Mouse (Mus musculus): ENCODE data around the gene Dab1. TPM values are rescaled to one million over a fixed set of nuclear protein-coding genes. Genes with fewer than 3 reads are reported as not detected.

Dab1 gene
- polyA plus RNA-seq, 1 experiment from 2014 or later: 41.6 TPM

DNA sequence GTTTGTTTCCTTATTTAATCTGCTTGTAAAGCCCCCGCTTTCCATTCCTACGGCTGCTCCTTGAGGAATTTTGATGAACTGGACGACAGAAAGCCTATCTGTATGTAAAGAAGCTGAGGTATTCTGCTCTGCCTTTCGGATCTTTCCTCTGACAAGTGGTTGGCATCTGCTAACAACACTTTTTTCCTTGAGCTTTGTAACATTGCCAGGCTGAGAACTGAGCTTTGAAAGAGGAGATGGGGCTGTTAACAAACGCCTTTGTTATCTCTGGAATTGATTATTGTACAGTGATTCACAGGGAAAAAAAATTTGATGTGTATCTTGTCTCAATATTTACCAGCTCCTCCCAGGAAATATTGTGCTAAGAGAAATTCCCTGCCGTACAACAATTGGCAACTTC, 712.7 kb downstream of the Dab1 start:
- Histone ChIP-seq H3K4me3 (replicated peaks) (no peak overlapping the region), H3K9ac (no peak overlapping the region), H3K27ac (no peak overlapping the region), H3K9me3 (no peaks in the 10 kb centered on the region), H3K36me3 (no peaks in the 10 kb centered on the region), H3K27me3 (replicated peaks) (no peaks in the 10 kb centered on the region), H3K4me2 (replicated peaks) (no peak overlapping the region), H3K4me1 (replicated peaks) (no peaks in the 10 kb centered on the region)
- ATAC-seq: no peak
- 46% methylated on average over 6 of the region's 6 CpGs for WGBS

DNA sequence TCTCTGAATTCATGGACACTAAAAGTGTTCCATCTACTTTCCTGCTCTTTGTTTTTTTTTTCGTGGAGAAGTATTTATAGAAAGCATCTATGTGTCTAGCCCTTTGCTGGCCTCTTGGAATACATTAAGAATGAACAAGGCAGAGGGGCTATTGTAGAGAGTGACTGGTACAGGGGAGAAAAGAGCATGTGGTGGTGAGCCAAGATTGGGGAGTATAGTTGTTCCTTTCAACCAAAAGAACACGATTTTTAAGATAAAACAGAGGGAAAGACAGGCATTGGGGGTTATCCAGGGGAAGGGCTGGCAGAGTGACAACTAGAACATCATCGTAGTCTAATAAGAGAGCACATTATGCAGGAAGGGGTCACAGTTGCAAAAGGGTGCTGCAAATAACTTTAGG, 713.2 kb downstream of the Dab1 start:
- Histone ChIP-seq H3K27me3 (replicated peaks) (no peaks in the 10 kb centered on the region), H3K36me3 (no peaks in the 10 kb centered on the region), H3K4me3 (replicated peaks) (no peak overlapping the region), H3K4me2 (replicated peaks) (no peak overlapping the region), H3K9me3 (no peaks in the 10 kb centered on the region), H3K9ac (no peak overlapping the region), H3K27ac (no peak overlapping the region), H3K4me1 (replicated peaks) (no peaks in the 10 kb centered on the region)
- WGBS: 61% methylated on average over 3 of the region's 3 CpGs
- no peak for ATAC-seq

DNA sequence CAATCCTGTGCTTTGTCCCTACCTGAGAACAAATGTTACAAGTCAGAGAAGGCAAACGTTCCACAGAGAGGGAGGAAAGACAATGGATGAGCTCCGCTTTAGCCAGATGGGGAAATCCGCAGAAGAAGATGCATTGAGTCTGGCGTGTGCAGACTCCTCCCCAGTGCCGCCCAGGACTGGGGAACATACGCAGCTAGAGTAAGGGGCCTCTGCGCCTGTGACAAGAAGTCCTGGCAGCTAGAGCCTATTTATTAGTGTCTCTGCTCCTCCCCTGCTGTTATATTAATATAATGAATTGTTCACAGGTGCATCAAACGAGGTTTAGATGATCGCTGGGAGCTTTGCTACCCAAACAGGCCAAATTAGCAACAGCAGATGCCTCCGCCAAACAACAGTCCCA, 718.1 kb downstream of the Dab1 start:
- Histone ChIP-seq H3K4me2 (replicated peaks) (no peak overlapping the region), H3K4me1 (replicated peaks) (no peaks in the 10 kb centered on the region), H3K9me3 (no peaks in the 10 kb centered on the region), H3K4me3 (replicated peaks) (no peak overlapping the region), H3K27me3 (replicated peaks) (no peaks in the 10 kb centered on the region), H3K36me3 (no peaks in the 10 kb centered on the region), H3K27ac (no peak overlapping the region), H3K9ac (no peak overlapping the region)
- WGBS: 77% methylated on average over 10 of the region's 10 CpGs
- ATAC-seq: no peak

DNA sequence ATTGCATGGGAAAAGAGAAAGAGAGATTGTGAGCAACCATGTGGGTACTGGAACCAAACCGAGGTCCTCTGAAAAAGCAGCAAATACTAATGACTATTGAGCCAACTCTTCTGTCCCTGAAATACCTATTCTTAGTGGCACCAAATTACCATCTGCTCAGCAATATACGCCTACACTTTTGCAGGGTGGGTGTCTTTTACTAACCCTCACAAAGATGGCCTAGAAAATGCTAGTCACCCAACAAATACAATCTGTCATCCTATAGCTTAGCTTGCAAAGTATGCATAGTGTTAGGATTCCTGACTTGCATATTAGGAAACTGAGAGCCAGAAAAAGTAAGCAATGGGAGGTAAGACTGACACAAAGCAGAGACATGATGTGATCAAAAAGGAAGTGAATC, 719.2 kb downstream of the Dab1 start:
- Histone ChIP-seq H3K9ac (no peak overlapping the region), H3K4me2 (replicated peaks) (no peak overlapping the region), H3K27ac (no peak overlapping the region), H3K27me3 (replicated peaks) (no peaks in the 10 kb centered on the region), H3K36me3 (no peaks in the 10 kb centered on the region), H3K4me3 (replicated peaks) (no peak overlapping the region), H3K4me1 (replicated peaks) (no peaks in the 10 kb centered on the region), H3K9me3 (no peaks in the 10 kb centered on the region)
- ATAC-seq: no peak
- 92% methylated on average over 2 of the region's 2 CpGs for WGBS

DNA sequence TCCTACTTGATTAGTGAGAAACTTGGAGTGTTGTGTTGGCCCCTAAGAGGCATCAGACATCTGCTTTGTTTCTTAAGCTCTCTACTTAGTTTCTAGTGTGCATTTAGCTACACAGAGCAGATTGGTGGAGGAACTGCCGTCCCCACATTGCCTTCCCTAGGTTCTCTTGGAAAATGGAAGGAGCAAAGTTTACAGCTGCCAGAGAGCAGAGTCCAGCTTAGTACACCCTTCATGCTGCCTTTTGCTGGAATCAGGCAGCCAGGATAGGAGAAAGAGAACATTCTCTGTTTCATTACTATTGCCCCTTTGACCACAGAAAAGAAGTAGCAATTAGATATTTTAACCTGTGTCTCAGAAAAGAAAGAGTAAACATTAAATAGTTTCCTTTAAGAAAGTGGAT, 742.2 kb downstream of the Dab1 start:
- no peaks in the 10 kb centered on the region for H3K36me3 ChIP-seq
- H3K27ac ChIP-seq: no peak overlapping the region
- 43% methylated on average over 1 of the region's 1 CpGs for WGBS
- ATAC-seq: peak; percentile 77
- no peaks in the 10 kb centered on the region for H3K27me3 ChIP-seq (replicated peaks)
- H3K4me3 ChIP-seq (replicated peaks): no peak overlapping the region
- no peaks in the 10 kb centered on the region for H3K9me3 ChIP-seq
- H3K4me2 ChIP-seq (replicated peaks): no peak overlapping the region
- no peak overlapping the region for H3K9ac ChIP-seq
- no peaks in the 10 kb centered on the region for H3K4me1 ChIP-seq (replicated peaks)

DNA sequence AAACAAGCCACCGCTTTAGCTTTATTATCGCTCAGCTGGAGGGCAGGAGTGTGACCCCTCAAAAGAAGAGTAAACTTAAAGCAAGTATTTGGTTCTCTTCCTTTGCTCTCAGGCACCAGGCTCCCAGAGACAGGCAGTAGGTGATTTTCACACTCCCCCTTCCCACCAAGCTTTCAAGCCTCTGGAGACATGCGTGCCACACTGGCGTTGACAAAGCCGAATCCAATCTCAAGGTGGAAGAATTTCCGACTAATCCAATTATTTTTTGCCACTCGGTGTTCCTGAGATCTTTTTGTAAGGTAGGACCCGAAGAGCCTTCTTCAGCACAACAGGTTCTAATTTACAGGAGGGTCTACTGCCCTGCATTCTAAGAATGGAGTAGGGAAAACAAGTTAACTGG, 747.3 kb downstream of the Dab1 start:
- H3K4me2 ChIP-seq (replicated peaks): peak overlapping the region; percentile 92
- no peaks in the 10 kb centered on the region for H3K36me3 ChIP-seq
- ATAC-seq: no peak
- H3K27me3 ChIP-seq (replicated peaks): no peaks in the 10 kb centered on the region; the same call in 1 of the 2 replicates
- no peak overlapping the region for H3K27ac ChIP-seq
- H3K9ac ChIP-seq: peak overlapping the region; percentile 59; the same call in 1 of the 2 replicates
- WGBS: 23% methylated on average over 8 of the region's 8 CpGs
- peak overlapping the region; percentile 73 for H3K4me3 ChIP-seq (replicated peaks)
- no peaks in the 10 kb centered on the region for H3K9me3 ChIP-seq
- 0 out of 2 replicates have a peak, but pooled peaks cover 5% of the 10 kb centered on the region for H3K4me1 ChIP-seq (replicated peaks)

DNA sequence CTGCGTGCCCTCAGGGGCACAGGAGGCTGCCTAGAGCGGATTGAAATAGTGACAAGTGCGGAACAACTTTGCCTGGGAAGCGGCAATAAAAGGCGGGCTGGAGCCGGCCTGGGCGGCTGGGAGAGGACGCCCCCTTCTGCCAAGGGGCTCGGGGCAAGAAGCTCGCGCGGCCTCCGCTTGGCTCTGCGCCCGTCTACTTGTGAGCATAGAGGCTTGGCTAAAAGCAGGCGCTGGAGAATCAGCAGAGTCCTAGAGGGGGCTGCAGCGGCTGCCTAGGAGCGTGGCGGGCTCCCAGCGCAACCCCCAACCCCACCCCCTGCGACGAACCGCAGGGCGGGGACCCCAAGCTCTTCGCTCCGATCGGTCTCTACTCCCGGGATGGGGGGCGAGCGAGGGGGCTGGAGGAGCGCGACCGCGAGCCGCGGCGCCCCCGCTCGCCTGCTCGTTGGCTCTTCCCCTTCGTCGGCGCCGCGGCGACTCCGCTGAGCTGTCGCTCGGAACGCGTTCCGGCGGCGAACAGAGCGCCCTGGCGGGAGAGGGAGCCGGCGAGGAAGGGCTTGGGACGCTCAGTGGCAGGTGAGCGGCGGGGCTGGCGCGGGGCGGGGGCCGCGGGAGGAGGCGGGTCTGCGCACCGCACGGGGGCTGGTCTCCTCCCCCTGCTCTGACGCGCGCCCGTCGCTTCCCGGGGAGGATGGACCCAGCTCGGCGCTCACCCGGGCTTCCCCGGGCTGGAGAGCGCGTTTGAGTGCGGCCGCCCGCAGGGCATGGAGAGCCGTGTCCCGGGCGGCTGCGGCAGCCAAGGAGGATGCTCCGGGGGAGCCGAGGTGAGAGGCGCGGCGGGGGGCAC, 748.0 kb downstream of the Dab1 start:
- under 1% methylated on average over 89 of the region's 94 CpGs for WGBS
- H3K27me3 ChIP-seq (replicated peaks): no peaks in the 10 kb centered on the region; the same call in 1 of the 2 replicates

DNA sequence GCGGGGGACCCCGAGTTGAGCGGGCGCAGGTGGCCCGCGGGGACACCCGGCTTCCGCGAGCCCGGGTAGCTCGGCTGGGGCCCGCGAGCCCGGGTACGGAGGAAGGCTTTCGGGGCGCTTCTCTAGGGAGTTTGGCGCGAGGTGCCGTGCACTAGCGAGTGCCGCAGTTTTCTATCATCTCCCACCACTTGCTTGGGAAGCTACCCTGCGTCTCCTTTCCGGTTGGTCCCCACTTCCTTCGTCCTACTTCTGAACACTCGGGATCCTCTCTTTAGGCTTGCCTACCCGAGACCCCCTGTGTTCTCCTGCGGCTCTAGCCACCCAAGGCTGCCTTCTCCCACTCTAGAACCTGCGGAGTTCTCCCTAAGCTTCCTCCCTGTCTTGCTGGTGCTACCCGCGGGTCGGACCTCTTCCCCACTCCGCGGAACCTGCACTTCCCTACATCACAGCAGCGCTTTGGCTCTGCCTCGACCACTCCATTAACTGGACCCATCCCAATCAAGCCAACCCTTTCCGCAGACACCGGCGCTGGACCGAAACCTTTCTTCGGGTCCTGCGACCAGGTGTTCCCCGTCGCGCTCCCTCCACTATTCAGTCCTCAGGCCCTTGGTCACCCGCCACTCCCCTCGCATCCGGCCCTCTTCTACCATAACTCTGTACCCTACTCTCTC, 748.7 kb downstream of the Dab1 start:
- Histone ChIP-seq H3K36me3 (no peaks in the 10 kb centered on the region), H3K9ac (peak overlapping the region; percentile 59), H3K27ac (peak overlapping the region; percentile 51; the same call in 1 of the 2 replicates), H3K4me1 (replicated peaks) (0 out of 2 replicates have a peak, but pooled peaks cover 5% of the 10 kb centered on the region), H3K4me2 (replicated peaks) (peak overlapping the region; percentile 92), H3K4me3 (replicated peaks) (peak overlapping the region; percentile 73), H3K9me3 (no peaks in the 10 kb centered on the region), H3K27me3 (replicated peaks) (no peaks in the 10 kb centered on the region; the same call in 1 of the 2 replicates)
- ATAC-seq: peak; percentile 82
- under 1% methylated on average over 48 of the region's 48 CpGs for WGBS

More for the DNA sequence above, 748.0 kb downstream of the Dab1 start:
- Histone ChIP-seq H3K9me3 (no peaks in the 10 kb centered on the region), H3K4me3 (replicated peaks) (peak overlapping the region; percentile 73), H3K27ac (peak overlapping the region; percentile 51), H3K9ac (peak overlapping the region; percentile 59), H3K4me2 (replicated peaks) (peak overlapping the region; percentile 92), H3K36me3 (no peaks in the 10 kb centered on the region), H3K4me1 (replicated peaks) (0 out of 2 replicates have a peak, but pooled peaks cover 5% of the 10 kb centered on the region)
- peak; percentile 95 for ATAC-seq

DNA sequence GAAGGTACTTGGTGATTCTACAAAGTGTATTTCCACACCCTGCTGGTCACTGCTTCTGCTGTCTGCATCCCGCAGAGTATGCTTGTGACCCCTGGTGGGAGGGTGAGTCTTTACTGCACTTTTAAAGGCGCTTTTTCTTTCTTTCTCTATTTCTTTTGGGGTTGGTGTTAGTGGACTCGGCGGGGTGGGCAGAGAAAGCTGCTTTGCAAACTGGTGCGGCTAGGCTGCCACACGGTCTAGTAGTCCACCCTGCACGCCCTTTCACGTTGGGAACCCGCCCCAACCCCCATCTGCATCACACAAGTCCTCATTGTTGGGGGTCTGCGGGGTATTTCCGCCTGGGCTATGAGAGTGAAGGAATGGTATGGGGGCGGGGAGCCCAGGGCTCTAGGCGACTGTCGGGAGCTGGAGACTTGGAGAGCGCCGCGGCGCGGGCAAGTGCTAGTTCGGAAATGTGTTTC, 749.4 kb downstream of the Dab1 start:
- Histone ChIP-seq H3K9me3 (no peaks in the 10 kb centered on the region), H3K36me3 (no peaks in the 10 kb centered on the region), H3K27ac (no peak overlapping the region), H3K27me3 (replicated peaks) (no peaks in the 10 kb centered on the region; the same call in 1 of the 2 replicates), H3K4me2 (replicated peaks) (peak overlapping the region; percentile 92), H3K4me1 (replicated peaks) (0 out of 2 replicates have a peak, but pooled peaks cover 5% of the 10 kb centered on the region), H3K4me3 (replicated peaks) (peak overlapping the region; percentile 73), H3K9ac (peak overlapping the region; percentile 59; the same call in 1 of the 2 replicates)
- WGBS: 2% methylated on average over 20 of the region's 20 CpGs
- peak; percentile 23; the same call in 1 of the 2 replicates for ATAC-seq

DNA sequence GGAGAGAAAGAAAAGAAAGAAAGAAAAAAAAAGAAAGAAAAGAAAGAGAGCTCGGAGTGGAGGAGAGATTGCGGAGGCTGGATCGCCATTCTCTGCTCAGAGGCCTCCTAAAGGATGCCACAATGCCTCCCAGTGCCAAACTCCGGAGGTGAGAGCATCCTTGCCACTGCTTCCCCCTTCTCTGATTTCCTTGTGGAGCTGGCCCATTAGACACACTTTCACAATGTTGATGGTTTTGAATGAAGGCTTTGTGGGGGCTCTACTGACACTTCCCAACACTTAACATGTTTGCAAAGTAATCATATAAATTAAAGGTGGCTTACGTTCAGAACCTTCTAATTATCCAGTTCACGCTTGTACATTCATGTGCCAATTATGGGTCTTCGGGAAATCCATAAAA, 749.9 kb downstream of the Dab1 start:
- Histone ChIP-seq H3K27me3 (replicated peaks) (no peaks in the 10 kb centered on the region; the same call in 1 of the 2 replicates), H3K9ac (no peak overlapping the region), H3K27ac (no peak overlapping the region), H3K4me1 (replicated peaks) (0 out of 2 replicates have a peak, but pooled peaks cover 5% of the 10 kb centered on the region), H3K9me3 (no peaks in the 10 kb centered on the region), H3K4me2 (replicated peaks) (peak overlapping the region; percentile 92), H3K4me3 (replicated peaks) (peak overlapping the region; percentile 73), H3K36me3 (no peaks in the 10 kb centered on the region)
- no peak for ATAC-seq
- 13% methylated on average over 7 of the region's 7 CpGs for WGBS

DNA sequence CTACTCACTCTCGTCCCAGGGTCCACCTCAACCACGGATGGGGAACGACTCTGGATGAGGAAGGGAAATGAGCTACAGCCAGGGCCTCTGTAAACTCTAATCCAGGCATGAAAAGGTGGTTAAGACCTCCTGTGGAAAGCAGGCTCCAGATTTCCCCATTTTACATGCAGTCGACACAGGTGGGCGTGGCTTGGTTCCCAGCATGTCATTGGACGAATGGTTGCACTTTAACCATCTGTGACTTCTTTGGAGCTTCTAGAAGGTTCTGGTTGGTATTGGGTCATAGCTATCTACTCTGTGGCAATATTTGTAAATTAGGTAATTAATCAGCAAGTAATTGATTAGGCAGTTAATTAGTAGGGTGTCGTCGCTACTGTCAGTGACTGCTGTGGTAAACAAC, 752.0 kb downstream of the Dab1 start:
- no peak overlapping the region for H3K4me2 ChIP-seq (replicated peaks)
- H3K4me1 ChIP-seq (replicated peaks): 0 out of 2 replicates have a peak, but pooled peaks cover 5% of the 10 kb centered on the region
- H3K36me3 ChIP-seq: no peaks in the 10 kb centered on the region
- no peak overlapping the region for H3K9ac ChIP-seq
- H3K27ac ChIP-seq: no peak overlapping the region
- no peak overlapping the region for H3K4me3 ChIP-seq (replicated peaks)
- 59% methylated on average over 8 of the region's 8 CpGs for WGBS
- no peak for ATAC-seq
- H3K9me3 ChIP-seq: no peaks in the 10 kb centered on the region
- H3K27me3 ChIP-seq (replicated peaks): no peaks in the 10 kb centered on the region; the same call in 1 of the 2 replicates

DNA sequence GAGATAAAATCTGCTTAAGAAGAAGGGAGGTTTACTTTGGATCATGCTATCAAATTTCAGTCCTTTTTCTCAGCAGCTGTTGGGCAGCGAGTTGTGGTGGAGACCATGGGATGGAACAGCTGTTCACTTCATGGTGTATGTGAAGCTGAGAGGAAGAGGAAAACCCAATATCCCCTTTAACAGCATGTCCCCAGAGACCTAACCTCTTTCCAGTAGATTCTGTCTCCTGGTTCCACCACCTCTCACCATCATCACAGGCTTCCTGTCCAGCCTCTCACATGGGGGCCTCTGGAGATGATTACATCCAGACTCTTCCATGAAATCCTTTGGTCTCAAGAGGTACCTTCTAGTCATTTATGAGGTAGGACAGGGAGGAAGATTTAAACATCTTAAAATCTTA, 755.0 kb downstream of the Dab1 start:
- H3K9me3 ChIP-seq: no peaks in the 10 kb centered on the region
- WGBS: 68% methylated on average over 1 of the region's 1 CpGs
- no peak overlapping the region for H3K9ac ChIP-seq
- no peak overlapping the region for H3K4me3 ChIP-seq (replicated peaks)
- ATAC-seq: no peak
- no peak overlapping the region for H3K27ac ChIP-seq
- no peak overlapping the region for H3K4me2 ChIP-seq (replicated peaks)
- no peaks in the 10 kb centered on the region for H3K36me3 ChIP-seq
- no peaks in the 10 kb centered on the region; the same call in 1 of the 2 replicates for H3K27me3 ChIP-seq (replicated peaks)
- H3K4me1 ChIP-seq (replicated peaks): no peaks in the 10 kb centered on the region

Measured in intestine, embryonic 15.5 days (tissue).